Mouse (Mus musculus) heart, postnatal 10 days (tissue): ENCODE results near the gene Hspa4l. TPM values are rescaled to one million over a fixed set of nuclear protein-coding genes. Genes with fewer than 3 reads are reported as not detected.

ENCODE experiments used
- DNase-seq, 2 experiments: peaks; one replicate each; pipeline ENCODE4 v3.0.0; 2021
- intact Hi-C: fragments of 180-260 bp; cut with DNase I; formaldehyde crosslinking; loops from one replicate; pipeline ENCODE4 v1.15.1; 2025
- total RNA-seq, 2 experiments: library from RNA; stranded (reverse); gene quantifications; 2 replicates each; pipeline ENCODE4 v1.2.3; 2021

The Hspa4l gene
- total RNA-seq, 2 experiments from 2014 or later, result 31.0 to 37.3 TPM

DNA sequence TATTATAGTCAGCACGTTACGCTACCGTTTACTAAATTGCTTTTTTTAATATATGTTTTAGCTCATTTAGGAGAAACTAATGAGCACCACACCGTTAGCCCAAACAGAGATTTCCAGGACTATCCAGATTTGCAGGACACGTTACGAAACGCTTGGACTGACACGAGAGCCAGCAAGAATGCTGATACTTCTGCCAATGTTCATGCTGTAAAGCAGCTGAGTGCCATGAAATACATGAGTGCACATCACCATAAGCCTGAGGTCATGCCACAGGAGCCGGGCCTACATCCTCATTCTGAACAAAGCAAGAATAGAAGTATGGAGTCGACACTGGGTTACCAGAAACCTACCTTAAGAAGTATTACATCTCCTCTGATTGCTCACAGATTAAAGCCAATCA is 64.4 kb downstream of the Hspa4l start:
- DNase-seq, result no peak
- intact Hi-C loops, result no loop called here

- intact Hi-C loops, result no loop called here
- no peak for DNase-seq
These were observed 65.6 kb downstream of the Hspa4l start for GRCm38 (mm10) chr3:40809894-40810293.

GRCm38 (mm10) chr3:40813275-40813674 is 69.0 kb downstream of the Hspa4l start:
- no peak for DNase-seq
- intact Hi-C loops, result no loop called here

DNA sequence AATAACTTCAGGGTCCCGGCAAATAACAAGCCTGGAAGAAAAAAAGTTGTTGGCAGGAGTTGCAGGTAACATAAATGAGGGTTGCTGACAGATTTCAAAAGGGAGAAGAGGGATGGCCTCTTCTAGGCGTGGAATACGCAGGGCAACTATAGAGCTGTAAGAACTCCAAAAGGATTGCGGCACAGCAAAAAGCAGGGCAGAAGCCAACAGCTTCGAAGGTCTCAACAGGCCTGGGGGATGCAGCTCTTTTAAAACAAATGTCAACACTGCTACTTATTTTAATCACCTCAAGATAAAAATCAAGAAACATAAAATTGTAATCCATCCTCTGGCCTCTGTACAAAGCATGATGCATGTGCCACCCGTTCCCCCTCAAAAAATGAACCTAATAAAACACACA is 101.2 kb downstream of the Hspa4l start:
- DNase-seq, result peak; percentile 12 to 14
- intact Hi-C loops, result loop anchor here (5.0 kb wide), 1 partner anchor 47 kb away; no protein-coding TSS in a partner anchor

Other genes starting within 250 kb of the Hspa4l start
- gene Intu, start 213.2 kb upstream of the Hspa4l start, total RNA-seq, result 10 to 100 TPM in 1 of 2 experiments, 1 to 10 TPM in 1; 7.0 to 10.1 TPM
- under 1 TPM; 0.35 to 0.38 TPM for gene Slc25a31, start 35.6 kb upstream of the Hspa4l start, total RNA-seq
- gene Plk4, start 55.5 kb downstream of the Hspa4l start, total RNA-seq, result 10 to 100 TPM in 1 of 2 experiments, 1 to 10 TPM in 1; 9.4 to 14.7 TPM
- 10 to 100 TPM; 15.3 to 16.3 TPM for gene Mfsd8, start 102.4 kb downstream of the Hspa4l start, total RNA-seq
- gene Abhd18, start 102.5 kb downstream of the Hspa4l start, total RNA-seq, result 10 to 100 TPM; 40.9 to 47.8 TPM
- not detected for gene 1700034I23Rik, start 158.0 kb downstream of the Hspa4l start, total RNA-seq
- gene Larp1b, start 205.3 kb downstream of the Hspa4l start, total RNA-seq, result 10 to 100 TPM; 56.0 to 58.3 TPM